Mouse (Mus musculus): ENCODE measurements around the gene Dusp9.

Gene Dusp9

DNA sequence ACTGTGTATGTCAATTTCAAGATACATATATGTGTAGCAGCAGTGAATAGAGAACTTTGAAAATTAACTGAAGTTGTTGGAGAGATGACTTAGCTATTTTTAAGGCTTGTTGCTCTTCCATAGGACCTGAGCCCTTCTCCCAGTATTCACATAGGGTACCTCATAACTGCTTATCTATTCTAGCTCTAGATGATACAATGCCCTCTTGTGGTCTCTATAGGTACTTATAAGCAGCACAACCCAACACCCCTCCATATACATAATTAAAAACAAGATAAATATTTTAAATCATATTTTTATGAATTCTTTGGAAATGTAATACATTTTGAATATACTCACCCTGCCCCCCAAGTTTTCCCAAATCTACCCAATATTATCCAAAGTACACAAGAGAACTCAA is 23.9 kb downstream of the Dusp9 start:
- DNase-seq (ENCODE audit: low read depth, low spot score): peak; percentile 29

DNA sequence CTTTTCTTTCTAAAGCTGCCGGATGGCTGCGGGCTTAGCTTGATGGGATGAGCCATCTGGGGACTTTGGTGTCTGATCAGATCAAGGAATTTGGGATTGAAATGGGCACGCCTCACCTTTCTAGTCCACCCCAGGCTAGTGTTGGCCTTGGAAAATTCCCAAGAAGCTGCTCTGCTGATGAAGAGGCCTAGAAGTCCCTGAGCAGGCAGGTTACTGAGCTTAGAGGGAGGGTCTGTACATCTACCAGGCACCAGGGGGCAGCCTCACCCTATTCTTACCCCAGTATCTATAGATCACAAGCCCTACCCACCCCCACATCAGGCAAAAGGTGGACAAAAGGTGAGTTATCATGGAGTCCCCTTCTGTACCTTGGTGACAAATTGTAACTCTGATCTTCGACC is 32.8 kb downstream of the Dusp9 start:
- peak; percentile 86 for DNase-seq (ENCODE audit: low read depth, low spot score)

DNA sequence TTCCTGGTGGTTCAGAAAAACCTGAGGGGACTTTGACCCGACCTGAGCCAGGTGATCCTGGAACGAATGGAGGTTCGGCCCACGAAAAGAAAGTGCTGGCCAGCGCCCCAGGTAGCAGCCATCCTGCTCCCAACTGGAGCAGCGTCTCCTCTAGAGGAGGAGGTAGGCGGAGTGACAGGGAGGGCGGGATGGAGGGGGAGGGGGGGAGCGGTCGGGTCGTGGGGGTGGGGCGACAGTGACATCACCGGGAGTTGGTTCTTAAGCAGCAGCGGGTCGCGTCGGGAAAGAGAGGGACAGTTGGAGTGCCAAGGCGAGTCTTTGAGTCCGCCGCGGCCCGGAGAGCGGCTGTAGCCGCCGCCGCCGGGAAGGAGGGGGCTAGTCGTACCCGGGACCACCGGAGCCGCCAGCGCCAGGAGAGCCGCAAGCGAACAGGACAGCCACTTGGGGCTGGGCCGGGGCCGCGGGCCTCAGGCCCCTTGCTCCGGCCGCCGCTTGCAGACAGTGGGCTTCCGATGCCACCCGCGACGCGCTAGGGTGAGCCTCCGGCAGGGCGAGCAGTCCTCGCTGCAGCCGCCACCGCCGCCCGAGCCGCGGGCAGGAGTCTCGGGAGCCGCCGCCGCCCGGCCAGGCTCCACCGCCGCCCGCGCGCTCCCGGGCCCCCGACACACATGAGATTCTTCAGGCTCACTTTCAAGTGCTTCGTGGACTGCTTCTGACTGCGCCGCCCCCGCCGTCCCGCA is 33.8 kb downstream of the Dusp9 start, which contains the start of gene Slc6a8:
TSS of gene Slc6a8 (plus strand) at position 272 of the 740 bp plus-strand sequence.
- DNase-seq (ENCODE audit: low read depth, low spot score): peak; percentile 88

DNA sequence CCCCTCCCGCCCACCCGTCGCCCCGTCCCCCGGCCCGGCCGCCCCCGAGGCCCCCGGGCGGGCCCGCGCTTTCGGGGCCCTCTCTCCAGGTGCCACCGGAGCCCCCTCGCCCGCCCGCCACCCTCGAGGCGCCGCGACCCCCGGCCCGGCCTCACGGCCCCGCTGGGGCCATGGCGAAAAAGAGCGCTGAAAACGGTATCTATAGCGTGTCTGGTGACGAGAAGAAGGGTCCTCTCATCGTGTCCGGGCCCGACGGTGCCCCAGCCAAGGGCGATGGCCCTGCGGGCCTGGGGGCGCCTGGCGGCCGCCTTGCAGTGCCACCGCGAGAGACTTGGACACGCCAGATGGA is 34.4 kb downstream of the Dusp9 start:
- DNase-seq (ENCODE audit: low read depth, low spot score): no peak

DNA sequence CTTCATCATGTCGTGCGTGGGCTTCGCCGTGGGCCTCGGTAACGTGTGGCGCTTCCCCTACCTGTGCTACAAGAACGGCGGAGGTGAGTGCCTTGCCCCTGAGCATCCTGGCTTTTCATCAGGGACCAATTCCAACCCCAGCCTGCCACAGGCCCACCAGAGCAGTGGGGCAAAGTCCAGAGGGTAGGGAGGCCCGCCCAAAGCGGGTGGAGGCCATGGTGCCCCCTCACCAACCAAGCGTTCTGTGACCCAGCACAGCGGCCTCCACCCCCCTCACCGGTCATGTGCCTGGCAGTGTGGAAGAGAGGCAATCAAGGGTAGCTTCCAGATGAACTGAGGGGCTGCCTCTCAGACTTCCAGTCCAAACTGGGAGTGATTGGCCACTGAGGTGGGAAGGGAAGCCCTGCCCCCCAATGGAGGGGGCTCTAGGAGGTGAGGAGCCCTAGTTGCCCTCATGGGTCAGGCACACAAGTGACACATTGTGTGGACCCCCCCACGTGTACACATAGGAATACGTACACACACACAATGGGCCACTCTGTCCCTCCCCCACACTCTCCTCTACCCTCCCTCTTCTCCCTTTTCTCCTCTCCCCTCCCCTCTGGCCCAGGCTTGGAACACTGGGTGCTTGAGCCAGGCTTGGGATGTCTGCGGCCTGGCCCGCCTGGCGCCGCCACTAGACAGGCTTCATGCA is 34.9 kb downstream of the Dusp9 start:
- DNase-seq (ENCODE audit: low read depth, low spot score): peak; percentile 79

DNA sequence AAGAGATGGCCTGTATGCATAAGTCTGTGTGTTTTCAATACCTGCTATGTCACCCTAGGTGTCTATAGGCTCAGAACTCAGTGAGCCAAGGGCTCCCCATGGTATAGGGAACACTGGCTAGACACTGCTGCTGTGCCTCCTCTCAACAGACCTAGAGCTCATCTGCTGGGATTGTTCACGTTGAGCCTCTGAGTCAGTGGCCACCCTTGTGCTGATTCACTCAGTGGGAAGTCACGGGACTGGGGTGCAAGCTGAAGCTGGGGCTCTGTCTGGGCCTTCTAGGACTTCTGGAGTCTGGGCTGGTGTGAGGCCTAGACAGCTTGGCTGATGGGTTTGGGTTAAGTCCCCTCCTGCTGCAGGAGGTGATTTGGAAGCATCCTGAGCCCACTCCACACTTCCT is 36.0 kb downstream of the Dusp9 start:
- DNase-seq (ENCODE audit: low read depth, low spot score): peak; percentile 69

DNA sequence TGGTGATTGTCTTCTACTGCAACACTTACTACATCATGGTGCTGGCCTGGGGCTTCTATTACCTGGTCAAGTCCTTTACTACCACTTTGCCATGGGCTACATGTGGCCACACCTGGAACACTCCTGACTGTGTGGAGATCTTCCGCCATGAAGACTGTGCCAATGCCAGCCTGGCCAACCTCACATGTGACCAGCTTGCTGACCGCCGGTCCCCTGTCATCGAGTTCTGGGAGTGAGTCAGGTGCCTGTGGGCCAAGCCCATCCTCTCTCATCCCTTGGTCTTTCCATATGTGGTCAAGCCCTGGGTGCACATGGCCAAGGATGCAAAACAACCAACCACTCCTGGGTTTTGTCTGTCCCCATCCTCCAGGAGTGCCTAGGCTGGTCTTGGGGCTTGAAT is 37.4 kb downstream of the Dusp9 start:
- no peak for DNase-seq (ENCODE audit: low read depth, low spot score)

DNA sequence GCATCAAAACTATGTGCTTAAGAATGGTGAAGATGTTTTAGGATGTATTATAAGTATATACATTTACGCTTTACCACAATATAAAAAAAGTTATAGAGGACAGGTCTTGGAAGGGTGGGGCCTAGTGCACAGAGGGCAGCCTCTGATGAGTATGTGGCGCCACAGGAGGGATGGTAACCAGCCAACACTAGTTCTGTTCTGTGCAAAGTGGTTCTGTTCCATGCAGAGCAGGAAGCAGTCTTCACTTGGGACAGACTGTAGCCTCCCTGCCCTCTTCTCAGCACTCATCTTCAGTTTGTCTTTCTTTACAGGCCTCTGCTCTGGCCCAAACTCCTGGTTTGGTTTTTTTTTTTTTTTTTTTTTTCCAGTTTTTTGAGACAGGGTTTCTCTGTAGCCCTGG is 44.9 kb downstream of the Dusp9 start:
- DNase-seq (ENCODE audit: low read depth, low spot score): no peak

DNA sequence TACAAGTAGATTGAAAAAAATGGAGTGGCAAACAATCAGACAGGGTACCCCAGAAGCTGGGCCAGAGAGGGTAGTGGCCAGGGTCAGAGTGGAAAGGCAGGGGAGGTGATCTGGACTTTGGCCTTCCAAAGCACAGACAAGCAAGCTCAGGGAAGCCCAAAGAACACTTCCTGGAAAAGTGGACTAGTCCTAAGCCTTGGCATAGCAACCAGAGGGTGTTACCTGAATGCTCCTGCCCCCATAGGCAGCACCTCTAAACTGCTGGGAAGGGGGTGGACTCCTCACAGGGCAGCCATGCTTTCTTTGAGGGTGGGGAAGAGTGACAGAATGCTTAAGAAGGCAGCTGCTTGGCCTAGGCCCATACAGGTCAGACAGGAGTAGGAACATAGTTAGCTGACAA is 45.8 kb downstream of the Dusp9 start:
- DNase-seq (ENCODE audit: low read depth, low spot score): no peak

DNA sequence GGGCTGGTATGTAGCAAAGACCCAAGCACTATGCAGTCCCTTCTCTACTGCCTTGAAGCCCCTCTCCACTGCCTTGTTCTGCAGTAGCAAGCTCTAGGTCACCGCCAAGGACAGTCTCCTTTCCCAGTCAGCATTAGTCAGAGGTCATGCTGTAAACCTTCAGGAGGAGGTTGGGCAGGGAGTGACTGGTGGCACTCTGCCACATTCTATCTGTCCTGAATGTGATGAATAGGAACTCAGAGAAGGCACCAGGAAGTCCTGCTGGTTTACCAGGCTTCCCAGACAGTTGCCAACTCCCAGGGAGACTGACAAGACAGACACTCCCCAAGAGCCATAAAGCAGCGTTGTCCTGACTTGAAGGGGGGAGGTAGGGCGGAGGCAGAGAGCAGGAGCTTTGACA is 46.4 kb downstream of the Dusp9 start:
- peak; percentile 66 for DNase-seq (ENCODE audit: low read depth, low spot score)

DNA sequence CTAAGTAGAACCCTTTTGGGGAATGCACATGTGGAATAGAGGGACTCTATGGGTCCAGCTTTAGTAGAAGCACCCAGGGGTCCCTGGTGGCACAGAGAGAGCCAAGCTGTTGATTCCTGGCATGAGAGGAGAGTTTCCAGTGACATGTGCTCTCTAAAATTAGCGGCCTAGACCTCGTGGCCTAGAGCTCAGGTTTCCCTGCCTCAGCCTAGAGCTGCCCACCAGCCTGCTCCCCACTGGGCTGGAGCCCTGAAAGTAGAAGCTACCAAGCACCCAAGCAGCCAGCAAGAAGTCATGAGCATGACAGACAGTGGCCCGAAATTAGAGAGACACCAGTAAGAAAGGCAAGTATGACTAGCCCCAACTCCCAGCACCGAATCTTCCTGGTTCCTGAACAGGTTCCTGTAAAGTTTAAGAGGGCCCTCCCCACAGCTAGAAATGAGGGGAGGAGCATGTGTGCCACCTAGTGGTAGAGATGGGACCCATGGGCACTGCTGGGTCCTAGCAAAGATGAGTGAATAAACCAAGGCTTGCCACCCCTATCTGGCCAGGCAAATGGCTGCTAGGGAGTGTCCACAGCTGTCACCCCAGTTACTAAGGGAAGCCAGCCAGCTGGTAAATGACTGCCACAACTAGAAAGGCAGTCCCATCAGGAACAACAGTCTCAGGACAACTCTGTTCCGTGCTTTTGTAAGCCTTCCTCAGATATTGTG is 51.9 kb downstream of the Dusp9 start:
- peak; percentile 77 for DNase-seq (ENCODE audit: low read depth, low spot score)

Measured in brain, adult 2 months (tissue).